Mouse (Mus musculus) right cerebral cortex, adult 18-20 months (tissue): ENCODE results near the gene Cntn4.

Experiments used
- DNase-seq: peaks from one replicate; pipeline ENCODE4 v3.0.0; 2022; ENCODE audit warnings: mixed read lengths

Cntn4 gene

GRCm38 (mm10) chr6:106675581-106675980 is 998.1 kb downstream of the Cntn4 start:
- DNase-seq: no peak

- DNase-seq: no peak
Observed at GRCm38 (mm10) chr6:106701931-106702330, 1024.5 kb downstream of the Cntn4 start.

- DNase-seq: no peak
Observed at GRCm38 (mm10) chr6:106705506-106706035, 1028.1 kb downstream of the Cntn4 start.

GRCm38 (mm10) chr6:106725642-106726041 is 1048.2 kb downstream of the Cntn4 start:
- DNase-seq: no peak

- no peak for DNase-seq
Observed at GRCm38 (mm10) chr6:106726078-106726477, 1048.6 kb downstream of the Cntn4 start.

GRCm38 (mm10) chr6:106727703-106728102 is 1050.2 kb downstream of the Cntn4 start:
- no peak for DNase-seq

GRCm38 (mm10) chr6:106729682-106730314 is 1052.3 kb downstream of the Cntn4 start:
- DNase-seq: no peak

GRCm38 (mm10) chr6:106732563-106732962 is 1055.1 kb downstream of the Cntn4 start:
- DNase-seq: no peak

GRCm38 (mm10) chr6:106738229-106738628 is 1060.8 kb downstream of the Cntn4 start:
- no peak for DNase-seq

GRCm38 (mm10) chr6:106740244-106740825 is 1062.9 kb downstream of the Cntn4 start:
- no peak for DNase-seq

- no peak for DNase-seq
Observed at GRCm38 (mm10) chr6:106743556-106744233, 1066.2 kb downstream of the Cntn4 start.

- no peak for DNase-seq
Observed at GRCm38 (mm10) chr6:106745673-106746394, 1068.4 kb downstream of the Cntn4 start.

- no peak for DNase-seq
Observed at GRCm38 (mm10) chr6:106747251-106747650, 1069.8 kb downstream of the Cntn4 start.

- DNase-seq: no peak
Observed at GRCm38 (mm10) chr6:106747804-106748203, 1070.3 kb downstream of the Cntn4 start.
